ENCODE assay signal across 12 mouse cellular contexts in the genomic region with DNA sequence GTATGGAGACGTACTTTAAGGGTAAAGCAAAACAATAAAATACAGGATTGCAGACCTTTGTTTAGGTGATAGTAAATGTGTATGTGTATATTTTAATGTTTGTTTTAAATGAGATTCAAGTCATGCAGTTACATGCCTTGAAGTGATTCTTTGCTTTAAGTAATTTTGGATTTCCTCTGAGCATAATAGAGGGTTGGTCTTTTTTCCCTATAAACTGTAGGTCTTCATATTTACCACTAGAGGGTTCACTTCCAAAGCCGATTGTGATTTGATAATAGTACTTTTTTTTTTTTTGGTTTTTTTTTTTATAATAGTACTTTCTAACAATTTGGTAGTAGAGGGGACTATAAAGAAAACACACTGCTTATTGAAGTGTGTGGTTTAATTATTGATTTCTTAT. TPM values are rescaled to one million over a fixed set of nuclear protein-coding genes. Genes with fewer than 3 reads are reported as not detected.
DNase-seq lines count a peak whose midpoint lies in the region; ATAC-seq and TF ChIP-seq lines count a peak whose summit lies in the region.
"Had no signal": no experiment of that assay in that cellular context is flagged by ENCODE, and none has a peak within 500 bp of the region (broad histone marks: within the 10 kb centered on the region; RNA-seq: fewer than 3 reads in every experiment).

No protein-coding gene starts in this region.

- no peak for TF ChIP-seq EP300 in heart, adult 2 months (IDR thresholded peaks at IDR 0.05; ENCODE audit: insufficient read depth, low read depth, low read length)

- no peak for DNase-seq in heart, adult 2 months
- no peak for DNase-seq in heart, adult 8-10 months (ENCODE audit: low spot score)
- peak; percentile 42 for DNase-seq in midbrain, embryonic 14.5 days
- no peak for DNase-seq in midbrain, embryonic 10.5 days (ENCODE audit: low spot score)
- DNase-seq in spleen, adult 12 weeks (ENCODE audit: low spot score), result no peak
- DNase-seq: cerebellum, postnatal 36 days; kidney, postnatal 36 days had no signal

- no peak for ATAC-seq in midbrain, embryonic 14.5 days (ENCODE audit: low FRiP score, low TSS enrichment)
- peak; percentile 69 for ATAC-seq in granulocyte monocyte progenitor cell, adult 5-6 weeks (replicated peaks; ENCODE audit: poor library complexity, severe bottlenecking)
- ATAC-seq in cerebellum, adult (ENCODE audit: insufficient number of reproducible peaks, low FRiP score, low TSS enrichment), result no peak
- no peak for ATAC-seq in erythroid progenitor cell, adult 5-6 weeks (replicated peaks; ENCODE audit: low FRiP score, poor library complexity, severe bottlenecking)

- no peak overlapping the region for H3K9ac ChIP-seq in heart, adult 2 months (ENCODE audit: low read depth, low read length)
- no peak overlapping the region for H3K9ac ChIP-seq in midbrain, embryonic 14.5 days (replicated peaks; ENCODE audit: low read length)
- H3K9ac ChIP-seq: limb, embryonic 12.5 days had no signal

- no peaks in the 10 kb centered on the region for H3K9me3 ChIP-seq in midbrain, embryonic 14.5 days (ENCODE audit: control insufficient read depth, low read length)
- H3K9me3 ChIP-seq in midbrain, embryonic 10.5 days (replicated peaks), result no peaks in the 10 kb centered on the region
- H3K9me3 ChIP-seq: forebrain, embryonic 10.5 days; limb, embryonic 12.5 days had no signal

- intact Hi-C loops in heart, adult 2 months (cut with DNase I), result loop anchor here (5.0 kb wide), 1 partner anchor 80 kb away; a partner anchor contains a TSS

- no peaks in the 10 kb centered on the region for H3K27me3 ChIP-seq in heart, adult 2 months (ENCODE audit: control insufficient read depth, insufficient read depth, low read length)
- H3K27me3 ChIP-seq in midbrain, embryonic 14.5 days (ENCODE audit: control insufficient read depth, insufficient read depth, low read length), result no peaks in the 10 kb centered on the region
- H3K27me3 ChIP-seq in midbrain, embryonic 10.5 days (ENCODE audit: low read depth, poor library complexity, severe bottlenecking), result no peaks in the 10 kb centered on the region
- H3K27me3 ChIP-seq: limb, embryonic 12.5 days had no signal

- H3K4me2 ChIP-seq in midbrain, embryonic 14.5 days (ENCODE audit: low read length), result no peak overlapping the region
- H3K4me2 ChIP-seq: limb, embryonic 12.5 days had no signal

- no peak for TF ChIP-seq POLR2A in heart, adult 2 months (IDR thresholded peaks at IDR 0.05; ENCODE audit: insufficient read depth, low read depth, low read length)

- no peak overlapping the region for H3K27ac ChIP-seq in heart, adult 2 months
- H3K27ac ChIP-seq in midbrain, embryonic 14.5 days (replicated peaks; ENCODE audit: low read depth, low read length), result no peak overlapping the region
- no peak overlapping the region for H3K27ac ChIP-seq in midbrain, embryonic 10.5 days (replicated peaks)
- H3K27ac ChIP-seq: forebrain, embryonic 10.5 days; limb, embryonic 12.5 days had no signal

- no peaks in the 10 kb centered on the region for H3K79me2 ChIP-seq in heart, adult 2 months (replicated peaks; ENCODE audit: control insufficient read depth, insufficient read depth, low read length)

- no peaks in the 10 kb centered on the region for H3K4me1 ChIP-seq in heart, adult 2 months (ENCODE audit: control insufficient read depth, insufficient read depth, low read length)
- no peaks in the 10 kb centered on the region for H3K4me1 ChIP-seq in midbrain, embryonic 14.5 days (ENCODE audit: control insufficient read depth, insufficient read depth, low read length)
- no peaks in the 10 kb centered on the region for H3K4me1 ChIP-seq in midbrain, embryonic 10.5 days
- H3K4me1 ChIP-seq: forebrain, embryonic 10.5 days; limb, embryonic 12.5 days had no signal

- H3K36me3 ChIP-seq in heart, adult 2 months (ENCODE audit: control insufficient read depth, insufficient read depth, low read length), result peaks cover 3% of the 10 kb centered on the region; the same call in 1 of the 2 replicates
- H3K36me3 ChIP-seq in midbrain, embryonic 14.5 days (ENCODE audit: control insufficient read depth, insufficient read depth, low read length), result peaks cover 36% of the 10 kb centered on the region
- H3K36me3 ChIP-seq in midbrain, embryonic 10.5 days, result peaks cover 46% of the 10 kb centered on the region

- TF ChIP-seq CTCF in heart, adult 2 months (IDR thresholded peaks at IDR 0.05), result peak; percentile 80

- no peak overlapping the region for H3K4me3 ChIP-seq in heart, adult 2 months
- H3K4me3 ChIP-seq in midbrain, embryonic 14.5 days (replicated peaks; ENCODE audit: low read depth, low read length), result no peak overlapping the region
- H3K4me3 ChIP-seq in midbrain, embryonic 10.5 days, result no peak overlapping the region
- H3K4me3 ChIP-seq: forebrain, embryonic 10.5 days; limb, embryonic 12.5 days had no signal

- 54% methylated on average over 2 of the region's 2 CpGs for WGBS in heart, adult 2 months
- 78% methylated on average over 2 of the region's 2 CpGs for WGBS in midbrain, embryonic 14.5 days
- WGBS in midbrain, embryonic 10.5 days, result 80% methylated on average over 2 of the region's 2 CpGs

RNA-seq across cellular contexts. Expression of a gene that starts 18.3 kb away (rescaled TPM):
- 10 to 100 TPM; 27.0 to 30.0 TPM for total RNA-seq in heart, adult 2 months (2021)
- polyA plus RNA-seq in heart, adult 2 months (2012; rRNA removed), result 18.2 and 21.3 TPM in 2 replicates
- 10 to 100 TPM; 21.8 to 37.7 (median 27.1) TPM for total RNA-seq in heart, adult 8-10 months (2022)
- 99.7 and 108 TPM in 2 replicates for polyA plus RNA-seq in midbrain, embryonic 14.5 days (2014; fragmentation: Nextera tagmentation; extraction: Ambion mirVana)
- 103 and 109 TPM in 2 replicates for polyA plus RNA-seq in midbrain, embryonic 10.5 days (2016; fragmentation: Nextera tagmentation; extraction: Ambion mirVana)
- total RNA-seq in granulocyte monocyte progenitor cell, adult 5-6 weeks (2014; fragmentation: Nextera tagmentation), result 59.5 and 82.9 TPM in 2 replicates
- 67.4 and 86.7 TPM in 2 replicates for total RNA-seq in granulocyte monocyte progenitor cell, adult 5-6 weeks (2017)
- 21.3 and 26.0 TPM in 2 replicates for total RNA-seq in erythroid progenitor cell, adult 5-6 weeks (2015; ENCODE audit: low replicate concordance)
- total RNA-seq in erythroid progenitor cell, adult 5-6 weeks (2017; ENCODE audit: low replicate concordance), result 8.2 and 27.2 TPM in 2 replicates
